Mouse (Mus musculus): ENCODE measurements around the gene Trp53rkb. TPM values are rescaled to one million over a fixed set of nuclear protein-coding genes. Genes with fewer than 3 reads are reported as not detected.
A peak's percentile ranks its signal among the peaks of the same experiment; 100 is the strongest.
"Not testable (repeated sequence)": the region's sequence is repeated elsewhere in the genome, so short reads cannot be mapped to it uniquely, and the experiment has no call there.

The Trp53rkb gene
- 10.2 and 11.4 TPM in 2 replicates for polyA plus RNA-seq (2012; rRNA removed)

DNA sequence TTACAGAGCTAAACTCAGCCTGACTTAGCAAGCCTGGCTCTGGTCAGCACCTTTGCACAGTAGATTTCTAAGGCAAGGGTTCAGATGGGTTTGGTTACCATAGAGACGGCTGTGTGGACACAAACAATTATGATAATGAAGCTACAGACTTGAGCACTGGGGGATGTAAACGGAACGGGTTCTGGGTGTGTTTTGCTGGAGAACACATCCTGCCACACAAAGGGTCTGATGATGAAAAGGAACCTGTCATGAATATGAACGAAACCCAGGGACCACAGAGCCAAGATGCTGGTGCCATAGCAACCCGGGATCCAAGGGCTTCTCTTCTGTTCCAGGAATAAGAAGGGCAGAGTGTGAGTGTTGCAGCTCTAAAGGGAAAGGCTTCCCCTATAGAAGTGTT lies at the start of gene Trp53rkb:
Gene Trp53rkb, plus strand, starts transcription at position 177 of the 400 bp plus-strand sequence.
- H3K36me3 ChIP-seq (ENCODE audit: control insufficient read depth, insufficient read depth, low read length) = peaks cover 7% of the 10 kb centered on the region
- DNase-seq = no peak
- H3K27me3 ChIP-seq (ENCODE audit: control insufficient read depth, insufficient read depth, low read length) = no peaks in the 10 kb centered on the region
- H3K4me1 ChIP-seq (replicated peaks; ENCODE audit: control insufficient read depth, insufficient read depth, low read length) = peaks cover 7% of the 10 kb centered on the region
- peak within 1 kb of the TSS; percentile 33; the same call in 1 of the 2 replicates for H3K27ac ChIP-seq (ENCODE audit: control insufficient read depth, insufficient read depth, low read length)
- 85% methylated on average over 5 of the region's 5 CpGs for WGBS
- H3K4me3 ChIP-seq (ENCODE audit: control insufficient read depth, insufficient read depth, low read length) = peak within 1 kb of the TSS; percentile 90
- TF ChIP-seq CTCF (IDR thresholded peaks at IDR 0.05; ENCODE audit: borderline replicate concordance, control insufficient read depth, extremely low read depth, insufficient read depth, low read length, poor library complexity) (no peak), POLR2A (IDR thresholded peaks at IDR 0.05; ENCODE audit: control insufficient read depth, extremely low read depth, insufficient read depth, low read length, poor library complexity) (no peak)

- Histone ChIP-seq H3K4me3 (ENCODE audit: control insufficient read depth, insufficient read depth, low read length) (no peak overlapping the region), H3K36me3 (ENCODE audit: control insufficient read depth, insufficient read depth, low read length) (no peaks in the 10 kb centered on the region), H3K4me1 (replicated peaks; ENCODE audit: control insufficient read depth, insufficient read depth, low read length) (peaks cover 28% of the 10 kb centered on the region), H3K27ac (ENCODE audit: control insufficient read depth, insufficient read depth, low read length) (no peak overlapping the region), H3K27me3 (ENCODE audit: control insufficient read depth, insufficient read depth, low read length) (no peaks in the 10 kb centered on the region)
- 85% methylated on average over 4 of the region's 4 CpGs for WGBS
- DNase-seq = no peak
- TF ChIP-seq POLR2A (IDR thresholded peaks at IDR 0.05; ENCODE audit: control insufficient read depth, extremely low read depth, insufficient read depth, low read length, poor library complexity) (no peak), CTCF (IDR thresholded peaks at IDR 0.05; ENCODE audit: borderline replicate concordance, control insufficient read depth, extremely low read depth, insufficient read depth, low read length, poor library complexity) (no peak)
These were observed 48.8 kb upstream of the Trp53rkb start for GRCm38 (mm10) chr2:166743504-166743903.

DNA sequence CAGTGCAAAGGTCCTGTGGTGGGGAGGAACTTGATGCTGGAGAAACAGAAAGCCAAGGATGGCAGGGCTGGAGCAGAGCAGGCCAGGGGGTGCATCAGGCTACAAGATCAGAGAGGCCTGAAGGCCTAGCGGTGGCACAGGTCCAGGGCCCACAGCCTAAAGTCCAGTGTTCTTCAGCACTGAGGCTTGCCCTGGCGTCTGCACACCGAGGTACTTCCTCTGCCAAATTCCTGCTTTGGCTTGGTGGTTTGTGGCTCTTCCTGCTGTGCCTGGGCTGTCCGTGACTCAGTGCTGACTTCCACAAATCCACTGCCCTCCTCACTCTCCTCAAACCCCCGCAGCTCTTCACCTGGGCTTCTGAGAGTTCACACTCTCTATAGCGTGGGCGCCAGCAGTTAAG lies 47.9 kb upstream of the Trp53rkb start:
- TF ChIP-seq POLR2A (IDR thresholded peaks at IDR 0.05; ENCODE audit: control insufficient read depth, extremely low read depth, insufficient read depth, low read length, poor library complexity) (no peak), CTCF (IDR thresholded peaks at IDR 0.05; ENCODE audit: borderline replicate concordance, control insufficient read depth, extremely low read depth, insufficient read depth, low read length, poor library complexity) (no peak)
- no peak overlapping the region for H3K4me3 ChIP-seq (ENCODE audit: control insufficient read depth, insufficient read depth, low read length)
- H3K27me3 ChIP-seq (ENCODE audit: control insufficient read depth, insufficient read depth, low read length) = no peaks in the 10 kb centered on the region

GRCm38 (mm10) chr2:166745849-166746248 lies 46.5 kb upstream of the Trp53rkb start:
- H3K36me3 ChIP-seq (ENCODE audit: control insufficient read depth, insufficient read depth, low read length) = no peaks in the 10 kb centered on the region
- no peak overlapping the region for H3K4me3 ChIP-seq (ENCODE audit: control insufficient read depth, insufficient read depth, low read length)
- peak; percentile 63 for DNase-seq
- 7% methylated on average over 9 of the region's 9 CpGs for WGBS
- peak overlapping the region; percentile 65 for H3K27ac ChIP-seq (ENCODE audit: control insufficient read depth, insufficient read depth, low read length)
- no peaks in the 10 kb centered on the region for H3K27me3 ChIP-seq (ENCODE audit: control insufficient read depth, insufficient read depth, low read length)
- TF ChIP-seq CTCF (IDR thresholded peaks at IDR 0.05; ENCODE audit: borderline replicate concordance, control insufficient read depth, extremely low read depth, insufficient read depth, low read length, poor library complexity) (no peak), POLR2A (IDR thresholded peaks at IDR 0.05; ENCODE audit: control insufficient read depth, extremely low read depth, insufficient read depth, low read length, poor library complexity) (no peak)
- H3K4me1 ChIP-seq (replicated peaks; ENCODE audit: control insufficient read depth, insufficient read depth, low read length) = peaks cover 28% of the 10 kb centered on the region

More for the DNA sequence above, 47.9 kb upstream of the Trp53rkb start:
- DNase-seq = no peak
- peaks cover 28% of the 10 kb centered on the region for H3K4me1 ChIP-seq (replicated peaks; ENCODE audit: control insufficient read depth, insufficient read depth, low read length)
- H3K27ac ChIP-seq (ENCODE audit: control insufficient read depth, insufficient read depth, low read length) = no peak overlapping the region
- 57% methylated on average over 7 of the region's 7 CpGs for WGBS
- H3K36me3 ChIP-seq (ENCODE audit: control insufficient read depth, insufficient read depth, low read length) = no peaks in the 10 kb centered on the region

DNA sequence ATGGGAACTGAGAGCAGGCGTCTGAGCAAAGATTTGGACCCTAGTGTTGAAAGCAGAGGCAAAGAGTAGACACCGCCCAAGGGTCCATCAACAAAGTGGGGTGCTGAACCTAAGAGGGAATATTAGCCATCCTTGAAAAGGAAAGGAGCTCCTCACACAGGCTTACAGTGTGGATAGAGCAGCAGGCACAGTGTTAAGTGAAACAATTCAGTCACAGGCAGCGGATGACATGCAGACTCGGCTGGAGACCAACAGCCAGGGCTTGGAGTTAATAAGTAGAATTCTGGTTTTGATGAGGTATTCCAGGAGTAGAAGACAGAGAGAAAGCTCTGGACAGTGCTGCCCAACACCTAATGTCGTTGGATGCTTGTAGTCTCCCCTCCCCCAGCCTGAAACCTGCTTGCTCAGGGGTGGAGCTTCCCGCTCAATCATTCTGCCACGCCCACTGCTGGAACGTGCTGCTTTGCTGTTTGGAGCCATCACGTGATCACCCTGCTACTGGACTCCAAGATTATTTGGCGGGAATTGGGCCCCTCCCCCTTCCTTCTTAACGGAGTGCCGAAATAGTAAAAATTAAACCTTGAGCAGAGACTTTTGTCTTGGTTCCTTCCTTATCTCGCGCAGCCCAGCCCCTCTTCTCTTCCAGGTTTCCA lies 45.9 kb upstream of the Trp53rkb start:
- not testable (repeated sequence) for H3K4me3 ChIP-seq (ENCODE audit: control insufficient read depth, insufficient read depth, low read length); H3K36me3 ChIP-seq (ENCODE audit: control insufficient read depth, insufficient read depth, low read length); H3K27me3 ChIP-seq (ENCODE audit: control insufficient read depth, insufficient read depth, low read length); DNase-seq
- 24% methylated on average over 14 of the region's 14 CpGs for WGBS
- peaks cover 28% of the 10 kb centered on the region for H3K4me1 ChIP-seq (replicated peaks; ENCODE audit: control insufficient read depth, insufficient read depth, low read length)
- peak overlapping the region; percentile 65 for H3K27ac ChIP-seq (ENCODE audit: control insufficient read depth, insufficient read depth, low read length)

- H3K4me3 ChIP-seq (ENCODE audit: control insufficient read depth, insufficient read depth, low read length) = no peak overlapping the region
- no peak for TF ChIP-seq CTCF (IDR thresholded peaks at IDR 0.05; ENCODE audit: borderline replicate concordance, control insufficient read depth, extremely low read depth, insufficient read depth, low read length, poor library complexity)
- TF ChIP-seq POLR2A (IDR thresholded peaks at IDR 0.05; ENCODE audit: control insufficient read depth, extremely low read depth, insufficient read depth, low read length, poor library complexity) = no peak
- no peak for DNase-seq
- H3K27ac ChIP-seq (ENCODE audit: control insufficient read depth, insufficient read depth, low read length) = no peak overlapping the region
- WGBS = 74% methylated on average over 6 of the region's 6 CpGs
- H3K27me3 ChIP-seq (ENCODE audit: control insufficient read depth, insufficient read depth, low read length) = no peaks in the 10 kb centered on the region
- no peaks in the 10 kb centered on the region for H3K36me3 ChIP-seq (ENCODE audit: control insufficient read depth, insufficient read depth, low read length)
- peaks cover 31% of the 10 kb centered on the region for H3K4me1 ChIP-seq (replicated peaks; ENCODE audit: control insufficient read depth, insufficient read depth, low read length)
These were observed 41.6 kb upstream of the Trp53rkb start for GRCm38 (mm10) chr2:166750620-166751191.
